Mouse (Mus musculus): ENCODE results near the gene Ppia.
"Not testable (repeated sequence)": the region's sequence is repeated elsewhere in the genome, so short reads cannot be mapped to it uniquely, and the experiment has no call there.

Gene Ppia

GRCm38 (mm10) chr11:6443102-6443501 lies 27.9 kb downstream of the Ppia start:
- DNase-seq (ENCODE audit: low read depth), result no peak

- no peak for DNase-seq (ENCODE audit: low read depth)
Observed at GRCm38 (mm10) chr11:6443727-6444076, 28.5 kb downstream of the Ppia start.

- DNase-seq (ENCODE audit: low read depth), result peak; percentile 99
Observed at GRCm38 (mm10) chr11:6444077-6444853, 29.0 kb downstream of the Ppia start, which contains the start of gene H2afv. TSS of gene H2afv (minus strand) at chr11:6444443.

GRCm38 (mm10) chr11:6445441-6445840 lies 30.2 kb downstream of the Ppia start:
- no peak for DNase-seq (ENCODE audit: low read depth)

- DNase-seq (ENCODE audit: low read depth), result no peak
Observed at GRCm38 (mm10) chr11:6445951-6446350, 30.7 kb downstream of the Ppia start.

GRCm38 (mm10) chr11:6447493-6447892 lies 32.2 kb downstream of the Ppia start:
- no peak for DNase-seq (ENCODE audit: low read depth)

GRCm38 (mm10) chr11:6448155-6448554 lies 32.9 kb downstream of the Ppia start:
- DNase-seq (ENCODE audit: low read depth), result not testable (repeated sequence)

- no peak for DNase-seq (ENCODE audit: low read depth)
Observed at GRCm38 (mm10) chr11:6456083-6456482, 40.8 kb downstream of the Ppia start.

GRCm38 (mm10) chr11:6463159-6463837 lies 48.1 kb downstream of the Ppia start:
- no peak for DNase-seq (ENCODE audit: low read depth)

GRCm38 (mm10) chr11:6465122-6465521 lies 49.9 kb downstream of the Ppia start:
- peak; percentile 74 for DNase-seq (ENCODE audit: low read depth)

- DNase-seq (ENCODE audit: low read depth), result no peak
Observed at GRCm38 (mm10) chr11:6468541-6468940, 53.3 kb downstream of the Ppia start.

Data from c-Kit-positive CD71-negative TER-119-negative erythroid progenitor cells, embryonic 14.5 days (primary cell).